Mouse (Mus musculus) kidney, postnatal 36 days (tissue): ENCODE data around the gene Parvg.
A peak's percentile ranks its signal among the peaks of the same experiment; 100 is the strongest.
"Not testable (repeated sequence)": the region's sequence is repeated elsewhere in the genome, so short reads cannot be mapped to it uniquely, and the experiment has no call there.

Source experiments
- DNase-seq, 2 experiments: peaks; one replicate each; pipeline ENCODE4 v3.0.0; 2021 to 2022; ENCODE audit warnings: mixed read lengths in 2 of 2

Parvg gene

GRCm38 (mm10) chr15:84323966-84324869 lies at the start of gene Parvg:
Parvg (plus strand) TSS chr15:84324026.
- no peak for DNase-seq

GRCm38 (mm10) chr15:84276066-84276465 lies 47.8 kb upstream of the Parvg start:
- no peak for DNase-seq

DNA sequence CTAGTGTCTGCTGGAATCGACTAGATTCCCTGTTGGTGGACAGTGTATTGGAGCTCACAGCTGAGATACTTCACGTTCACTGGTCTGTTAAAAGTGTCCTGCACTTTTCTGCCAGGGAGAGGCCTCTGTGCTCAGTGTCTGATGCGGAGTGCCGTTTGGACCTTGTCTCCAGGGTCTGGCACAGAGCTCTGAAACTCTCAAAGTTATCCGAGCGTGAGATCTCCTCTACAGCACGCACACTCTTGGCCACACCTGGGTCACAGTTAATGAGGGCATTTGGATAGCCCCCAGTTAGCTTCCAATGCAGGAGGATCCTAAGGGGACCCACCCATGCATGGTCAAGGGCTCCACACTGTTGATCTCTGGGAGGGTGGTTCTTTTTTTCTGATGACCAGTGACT lies 45.7 kb upstream of the Parvg start:
- DNase-seq, result peak; percentile 71 to 81

DNA sequence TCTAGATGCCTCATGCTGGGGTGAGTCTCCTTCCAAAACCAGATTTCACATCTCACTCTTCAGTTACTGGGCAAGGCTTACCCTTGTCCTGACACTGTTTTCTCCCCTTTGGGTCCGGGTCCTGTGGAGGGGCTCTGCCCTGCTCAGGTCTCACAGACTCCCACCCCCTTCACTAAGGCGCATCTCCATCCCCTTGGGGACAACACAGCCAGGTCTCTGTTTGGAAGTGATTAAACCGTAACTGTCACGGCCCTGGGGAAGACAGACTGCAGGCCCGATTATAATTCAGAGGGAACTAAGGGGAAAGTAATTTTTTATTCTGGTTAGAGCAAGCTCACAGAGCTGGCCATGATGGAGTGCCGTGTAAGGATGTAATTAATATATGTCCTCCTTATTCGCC lies 45.2 kb upstream of the Parvg start:
- no peak for DNase-seq

GRCm38 (mm10) chr15:84280309-84280708 lies 43.5 kb upstream of the Parvg start:
- no peak for DNase-seq

GRCm38 (mm10) chr15:84280712-84281347 lies 43.0 kb upstream of the Parvg start:
- peak; percentile 50 to 63 for DNase-seq

- no peak for DNase-seq
These were observed 41.4 kb upstream of the Parvg start for GRCm38 (mm10) chr15:84282206-84283085.

- DNase-seq, result peak; percentile 43 to 80
These were observed 39.8 kb upstream of the Parvg start for GRCm38 (mm10) chr15:84284059-84284458.

DNA sequence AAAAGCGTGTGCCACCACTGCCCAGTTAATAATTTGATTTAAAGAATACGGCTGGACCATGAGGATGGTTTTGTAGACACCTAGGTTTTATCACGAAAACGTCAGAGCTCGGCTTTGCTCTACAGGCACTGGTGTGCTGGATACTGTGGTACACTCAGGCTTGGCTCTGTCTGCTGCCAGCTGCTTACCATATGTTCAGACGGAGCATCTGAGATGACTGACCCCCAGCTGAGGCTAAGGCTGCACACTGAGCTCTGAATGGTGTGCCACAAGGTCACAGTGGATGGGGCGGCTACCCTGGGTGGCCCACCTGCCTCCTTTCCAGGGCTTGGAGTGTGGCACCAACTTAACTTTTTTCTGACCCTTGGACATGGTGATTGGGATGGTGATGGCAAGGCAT lies 38.4 kb upstream of the Parvg start:
- no peak for DNase-seq

DNA sequence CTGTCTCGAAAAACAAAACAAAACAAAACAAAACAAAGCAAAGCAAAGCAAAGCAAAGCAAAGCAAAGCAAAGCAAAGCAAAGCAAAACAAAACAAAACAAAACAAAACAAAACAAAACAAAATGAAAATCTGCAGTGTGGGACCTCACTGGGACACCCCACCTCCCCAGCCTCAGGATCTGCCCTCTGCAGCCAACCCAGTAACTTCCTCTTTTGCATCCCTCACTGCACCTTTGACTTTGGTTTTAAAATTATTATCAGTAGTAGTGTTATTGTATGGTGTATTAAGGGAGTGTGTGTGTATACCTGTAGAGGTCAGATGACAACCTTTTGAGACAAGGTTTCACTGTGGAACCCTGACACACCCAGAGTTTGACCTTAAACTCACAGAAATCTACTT lies 34.9 kb upstream of the Parvg start:
- DNase-seq, result not testable (repeated sequence)

GRCm38 (mm10) chr15:84291097-84291496 lies 32.7 kb upstream of the Parvg start:
- no peak for DNase-seq

DNA sequence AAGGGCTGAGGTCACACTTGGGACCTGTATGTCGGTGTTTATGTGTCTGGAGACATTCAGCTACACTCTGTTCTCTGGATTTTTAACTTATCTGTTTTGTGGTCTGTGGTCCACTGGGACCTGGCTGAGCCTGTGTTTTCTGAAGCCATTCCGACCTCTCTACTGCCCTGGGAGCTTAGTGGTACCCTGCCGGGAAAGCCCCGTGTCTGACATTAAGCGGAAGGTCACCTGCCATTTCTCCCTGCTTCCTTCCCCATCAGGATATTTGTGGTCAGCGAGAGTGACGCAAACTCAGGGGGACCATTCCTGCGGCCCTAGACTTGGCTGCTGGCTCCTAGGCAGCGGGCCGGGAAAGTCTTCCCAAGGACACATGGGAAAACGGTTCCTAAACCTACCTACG lies 30.2 kb upstream of the Parvg start:
- DNase-seq, result no peak

DNA sequence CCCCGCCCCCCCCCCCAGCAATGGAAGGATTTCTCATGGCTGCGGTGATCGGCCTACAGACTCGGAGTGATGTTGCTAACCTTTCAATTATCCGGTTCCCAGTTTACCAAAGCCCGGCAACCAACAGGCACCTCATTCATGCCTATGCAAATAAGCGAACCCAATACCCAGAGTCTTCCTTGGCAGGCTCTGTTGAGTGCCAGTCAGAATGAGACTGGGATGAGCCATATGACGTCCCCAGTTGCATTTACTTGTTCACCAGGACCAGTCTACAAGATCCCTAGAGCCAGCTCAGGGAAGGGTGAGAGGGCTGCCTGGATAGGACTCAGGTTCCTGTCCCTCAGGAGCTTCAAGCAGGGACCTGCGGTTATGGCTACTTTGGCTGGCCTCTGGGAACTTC lies 29.4 kb upstream of the Parvg start:
- no peak for DNase-seq

GRCm38 (mm10) chr15:84295225-84295624 lies 28.6 kb upstream of the Parvg start:
- peak in 1 of 2 experiments; percentile 22 for DNase-seq

DNA sequence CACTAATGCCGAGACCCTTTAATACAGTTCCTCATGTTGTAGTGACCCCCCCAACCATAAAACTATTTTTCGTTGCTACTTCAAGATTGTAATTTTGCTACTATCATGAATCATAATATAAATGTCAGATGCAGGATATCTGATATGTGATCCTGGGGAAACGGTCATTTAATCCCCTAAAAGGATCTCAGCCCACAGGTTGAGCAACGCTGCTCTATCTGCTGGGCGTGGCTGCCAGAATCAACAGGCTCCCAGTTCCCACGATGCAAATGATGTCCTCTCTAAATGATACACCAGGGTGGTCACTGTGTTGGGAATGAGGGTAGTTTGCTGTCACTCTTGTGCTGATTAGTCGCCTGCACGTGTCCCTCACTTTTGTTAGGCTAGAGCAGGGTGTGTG lies 26.4 kb upstream of the Parvg start:
- DNase-seq, result no peak

DNA sequence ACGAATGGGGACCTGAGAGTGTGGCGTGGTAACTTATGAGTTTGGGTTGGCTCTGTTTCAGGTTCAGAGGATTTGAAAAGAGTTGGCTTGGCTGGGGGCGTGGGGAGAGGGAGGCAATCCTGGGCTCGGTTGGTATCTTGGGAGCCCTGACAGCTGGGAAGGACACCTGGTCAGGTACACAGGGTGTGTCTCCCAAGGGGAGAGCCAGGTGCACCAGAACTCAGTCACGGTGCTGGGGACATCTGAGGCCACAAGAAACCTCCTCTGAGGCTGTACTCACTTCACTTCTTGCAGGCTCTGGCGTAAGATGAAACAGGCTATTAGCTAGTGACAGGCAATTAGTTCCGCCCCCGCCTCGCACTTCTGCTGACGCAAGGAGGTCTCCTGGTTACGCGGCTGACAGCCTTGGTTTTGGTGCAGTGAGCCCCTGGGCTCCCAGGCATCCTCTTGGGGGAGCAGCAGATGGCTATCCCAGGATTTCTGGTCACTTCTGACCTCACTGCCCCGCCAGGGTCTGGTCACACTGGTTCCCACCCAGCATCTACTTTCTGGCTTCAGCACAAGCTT lies 24.9 kb upstream of the Parvg start:
- peak in 1 of 2 experiments; percentile 22 for DNase-seq

- no peak for DNase-seq
These were observed 24.0 kb upstream of the Parvg start for GRCm38 (mm10) chr15:84299662-84300333.

- no peak for DNase-seq
These were observed 23.2 kb upstream of the Parvg start for GRCm38 (mm10) chr15:84300591-84300990.

- peak in 1 of 2 experiments; percentile 46 for DNase-seq
These were observed 22.8 kb upstream of the Parvg start for GRCm38 (mm10) chr15:84301026-84301425.

DNA sequence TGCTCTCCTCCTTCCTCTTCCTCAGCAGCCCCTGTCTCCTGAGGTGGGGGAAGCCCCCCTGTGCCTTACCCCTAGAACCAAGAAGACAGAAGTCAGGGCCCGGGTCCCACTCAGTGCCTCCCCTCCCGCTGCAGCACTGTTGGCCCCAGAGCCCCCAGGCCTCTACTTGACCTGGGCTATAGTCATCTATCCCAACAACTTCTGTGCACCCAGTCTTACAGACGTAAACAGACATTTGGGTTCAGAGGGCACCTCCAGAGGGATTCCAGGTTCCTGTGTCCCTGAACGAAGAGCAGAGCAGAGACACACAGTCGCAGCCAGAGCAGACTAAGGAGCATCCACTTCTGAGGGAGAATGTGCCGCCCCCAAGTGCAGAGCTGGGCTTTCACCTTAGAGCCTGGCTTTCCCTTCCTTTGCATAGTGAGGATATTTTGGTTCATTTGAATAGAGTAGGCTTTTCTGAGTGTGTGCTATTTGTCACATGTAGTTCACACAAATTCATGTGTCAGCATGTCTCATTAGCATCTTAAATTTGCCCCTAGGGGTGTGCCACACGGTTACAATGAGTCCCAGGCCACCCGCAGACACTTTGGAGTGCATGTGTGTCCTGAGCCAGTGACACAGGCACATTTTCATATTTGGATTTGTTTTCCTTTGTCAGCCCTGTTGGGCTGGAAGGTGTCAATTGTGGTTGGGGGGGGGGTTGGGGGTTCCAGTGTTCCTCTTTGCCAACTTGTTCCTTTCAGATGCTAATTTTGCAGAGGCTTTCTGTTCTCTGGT lies 22.0 kb upstream of the Parvg start:
- no peak for DNase-seq

- no peak for DNase-seq
These were observed 20.6 kb upstream of the Parvg start for GRCm38 (mm10) chr15:84303264-84303663.
